Mouse (Mus musculus): Measurements from ENCODE around the gene Gp5. TPM values are rescaled to one million over a fixed set of nuclear protein-coding genes. Genes with fewer than 3 reads are reported as not detected.

Gp5 gene
- polyA plus RNA-seq, 1 experiment: 0.50 TPM

- Histone ChIP-seq H3K27me3 (ENCODE audit: control insufficient read depth, insufficient read depth, insufficient read length) (no peaks in the 10 kb centered on the region), H3K36me3 (ENCODE audit: control insufficient read depth, insufficient read depth) (no peaks in the 10 kb centered on the region), H3ac (ENCODE audit: control insufficient read depth, insufficient read length) (no peak overlapping the region), H3K4me3 (no peak overlapping the region), H3K4me2 (ENCODE audit: low read depth) (no peak overlapping the region), H3K79me2 (ENCODE audit: control insufficient read depth, insufficient read depth) (no peaks in the 10 kb centered on the region)
- TF ChIP-seq MAX (IDR thresholded peaks at IDR 0.05; ENCODE audit: low read depth): no peak
- TF ChIP-seq USF1 (IDR thresholded peaks at IDR 0.05; ENCODE audit: low read depth): no peak
- no peak for TF ChIP-seq SRF (IDR thresholded peaks at IDR 0.05; ENCODE audit: control insufficient read depth, insufficient read length, low read depth)
- TF ChIP-seq MYOD1 (IDR thresholded peaks at IDR 0.05; ENCODE audit: control insufficient read depth in 1 of 3, insufficient read length in 2 of 3, low read depth in 2 of 3): no peak
- TF ChIP-seq POLR2AphosphoS2 (IDR thresholded peaks at IDR 0.05; ENCODE audit: insufficient read length, low read depth): no peak
- no peak for TF ChIP-seq POLR2A (IDR thresholded peaks at IDR 0.05; ENCODE audit: insufficient read length, low read depth)
- TF ChIP-seq TCF3 (IDR thresholded peaks at IDR 0.05; ENCODE audit: insufficient read length, low read depth): no peak
- TF ChIP-seq E2F4 (IDR thresholded peaks at IDR 0.05; ENCODE audit: insufficient read depth): no peak
- TF ChIP-seq TCF12 (IDR thresholded peaks at IDR 0.05; ENCODE audit: insufficient read depth, poor library complexity, severe bottlenecking): no peak
- TF ChIP-seq MYOG (IDR thresholded peaks at IDR 0.05; ENCODE audit: control insufficient read depth in 1 of 3, insufficient read depth in 1 of 3, insufficient read length in 2 of 3, low read depth in 2 of 3): no peak
- TF ChIP-seq CEBPB (IDR thresholded peaks at IDR 0.05; ENCODE audit: insufficient read depth, poor library complexity, severe bottlenecking): no peak
- no peak for TF ChIP-seq REST (IDR thresholded peaks at IDR 0.05; ENCODE audit: insufficient read depth, insufficient read length)
Observed at GRCm38 (mm10) chr16:30262157-30262556, 48.4 kb downstream of the Gp5 start.

GRCm38 (mm10) chr16:30261341-30261740 is 49.2 kb downstream of the Gp5 start:
- no peaks in the 10 kb centered on the region for H3K27me3 ChIP-seq (ENCODE audit: control insufficient read depth, insufficient read depth, insufficient read length)
- H3ac ChIP-seq (ENCODE audit: control insufficient read depth, insufficient read length): no peak overlapping the region
- no peaks in the 10 kb centered on the region for H3K79me2 ChIP-seq (ENCODE audit: control insufficient read depth, insufficient read depth)
- TF ChIP-seq CEBPB (IDR thresholded peaks at IDR 0.05; ENCODE audit: insufficient read depth, poor library complexity, severe bottlenecking) (no peak), TCF3 (IDR thresholded peaks at IDR 0.05; ENCODE audit: insufficient read length, low read depth) (no peak)
- H3K36me3 ChIP-seq (ENCODE audit: control insufficient read depth, insufficient read depth): no peaks in the 10 kb centered on the region
- H3K4me3 ChIP-seq: no peak overlapping the region
- H3K4me2 ChIP-seq (ENCODE audit: low read depth): no peak overlapping the region

GRCm38 (mm10) chr16:30260012-30260635 is 50.5 kb downstream of the Gp5 start:
- TF ChIP-seq SRF (IDR thresholded peaks at IDR 0.05; ENCODE audit: control insufficient read depth, insufficient read length, low read depth) (no peak), REST (IDR thresholded peaks at IDR 0.05; ENCODE audit: insufficient read depth, insufficient read length) (no peak), TCF3 (IDR thresholded peaks at IDR 0.05; ENCODE audit: insufficient read length, low read depth) (no peak), MYOD1 (IDR thresholded peaks at IDR 0.05; ENCODE audit: control insufficient read depth in 1 of 3, insufficient read length in 2 of 3, low read depth in 2 of 3) (peak in 1 of 3 experiments; percentile 2)
- no peak overlapping the region for H3K4me3 ChIP-seq

GRCm38 (mm10) chr16:30259444-30259843 is 51.1 kb downstream of the Gp5 start:
- no peak overlapping the region for H3K4me2 ChIP-seq (ENCODE audit: low read depth)
- H3K79me2 ChIP-seq (ENCODE audit: control insufficient read depth, insufficient read depth): no peaks in the 10 kb centered on the region
- no peak overlapping the region for H3K4me3 ChIP-seq
- no peaks in the 10 kb centered on the region for H3K27me3 ChIP-seq (ENCODE audit: control insufficient read depth, insufficient read depth, insufficient read length)
- H3ac ChIP-seq (ENCODE audit: control insufficient read depth, insufficient read length): no peak overlapping the region
- no peaks in the 10 kb centered on the region for H3K36me3 ChIP-seq (ENCODE audit: control insufficient read depth, insufficient read depth)
- TF ChIP-seq TCF12 (IDR thresholded peaks at IDR 0.05; ENCODE audit: insufficient read depth, poor library complexity, severe bottlenecking): no peak
- TF ChIP-seq MYOD1 (IDR thresholded peaks at IDR 0.05; ENCODE audit: control insufficient read depth in 1 of 3, insufficient read length in 2 of 3, low read depth in 2 of 3): peak in 1 of 3 experiments; percentile 38
- TF ChIP-seq MYOG (IDR thresholded peaks at IDR 0.05; ENCODE audit: control insufficient read depth in 1 of 3, insufficient read depth in 1 of 3, insufficient read length in 2 of 3, low read depth in 2 of 3): peak in 1 of 3 experiments; percentile 32

More at GRCm38 (mm10) chr16:30260012-30260635, 50.5 kb downstream of the Gp5 start:
- no peak overlapping the region for H3K4me2 ChIP-seq (ENCODE audit: low read depth)
- H3ac ChIP-seq (ENCODE audit: control insufficient read depth, insufficient read length): no peak overlapping the region
- H3K27me3 ChIP-seq (ENCODE audit: control insufficient read depth, insufficient read depth, insufficient read length): no peaks in the 10 kb centered on the region
- no peaks in the 10 kb centered on the region for H3K79me2 ChIP-seq (ENCODE audit: control insufficient read depth, insufficient read depth)
- H3K36me3 ChIP-seq (ENCODE audit: control insufficient read depth, insufficient read depth): no peaks in the 10 kb centered on the region

- Histone ChIP-seq H3K36me3 (ENCODE audit: control insufficient read depth, insufficient read depth) (no peaks in the 10 kb centered on the region), H3ac (ENCODE audit: control insufficient read depth, insufficient read length) (no peak overlapping the region), H3K4me2 (ENCODE audit: low read depth) (no peak overlapping the region), H3K4me3 (no peak overlapping the region), H3K27me3 (ENCODE audit: control insufficient read depth, insufficient read depth, insufficient read length) (no peaks in the 10 kb centered on the region), H3K79me2 (ENCODE audit: control insufficient read depth, insufficient read depth) (no peaks in the 10 kb centered on the region)
- TF ChIP-seq MYOG (IDR thresholded peaks at IDR 0.05; ENCODE audit: control insufficient read depth in 1 of 3, insufficient read depth in 1 of 3, insufficient read length in 2 of 3, low read depth in 2 of 3): no peak
- no peak for TF ChIP-seq USF1 (IDR thresholded peaks at IDR 0.05; ENCODE audit: low read depth)
- no peak for TF ChIP-seq REST (IDR thresholded peaks at IDR 0.05; ENCODE audit: insufficient read depth, insufficient read length)
- no peak for TF ChIP-seq POLR2AphosphoS2 (IDR thresholded peaks at IDR 0.05; ENCODE audit: insufficient read length, low read depth)
- TF ChIP-seq CEBPB (IDR thresholded peaks at IDR 0.05; ENCODE audit: insufficient read depth, poor library complexity, severe bottlenecking): no peak
- TF ChIP-seq SRF (IDR thresholded peaks at IDR 0.05; ENCODE audit: control insufficient read depth, insufficient read length, low read depth): no peak
- no peak for TF ChIP-seq TCF12 (IDR thresholded peaks at IDR 0.05; ENCODE audit: insufficient read depth, poor library complexity, severe bottlenecking)
Observed at GRCm38 (mm10) chr16:30258441-30258840, 52.1 kb downstream of the Gp5 start.
